Mouse (Mus musculus) left cerebral cortex, postnatal 14 days (tissue): ENCODE data around the gene Htt. TPM values are rescaled to one million over a fixed set of nuclear protein-coding genes. Genes with fewer than 3 reads are reported as not detected.
"Not testable (repeated sequence)": the region's sequence is repeated elsewhere in the genome, so short reads cannot be mapped to it uniquely, and the experiment has no call there.

Experiments
- DNase-seq, 2 experiments: peaks; one replicate each; pipeline ENCODE4 v3.0.0; 2021 to 2022; ENCODE audit warnings: low spot score in 2 of 2, mixed read lengths in 1 of 2
- intact Hi-C: fragments of 180-260 bp; cut with DNase I; formaldehyde crosslinking; loops from one replicate; pipeline ENCODE4 v1.15.1; 2025
- long read RNA-seq, 2 experiments: library from polyadenylated mRNA; stranded (forward); transcript quantifications; one replicate each; pipeline ENCODE4 v2.0.0; 2021
- total RNA-seq, 2 experiments: library from RNA; stranded (reverse); gene quantifications; 2 replicates each; pipeline ENCODE4 v1.2.3; 2021

Gene Htt
- total RNA-seq, result 10 to 100 TPM; 70.9 to 84.1 TPM
- long read RNA-seq, experiment 1, partial matches to known transcripts, result 10 of 12 reads
- long read RNA-seq, experiment 1, other reads (novel, unspliced or antisense), result 2 of 12 reads
- long read RNA-seq, experiment 2, partial matches to known transcripts, result 6 of 7 reads
- long read RNA-seq, experiment 2, other reads (novel, unspliced or antisense), result 1 of 7 reads

DNA sequence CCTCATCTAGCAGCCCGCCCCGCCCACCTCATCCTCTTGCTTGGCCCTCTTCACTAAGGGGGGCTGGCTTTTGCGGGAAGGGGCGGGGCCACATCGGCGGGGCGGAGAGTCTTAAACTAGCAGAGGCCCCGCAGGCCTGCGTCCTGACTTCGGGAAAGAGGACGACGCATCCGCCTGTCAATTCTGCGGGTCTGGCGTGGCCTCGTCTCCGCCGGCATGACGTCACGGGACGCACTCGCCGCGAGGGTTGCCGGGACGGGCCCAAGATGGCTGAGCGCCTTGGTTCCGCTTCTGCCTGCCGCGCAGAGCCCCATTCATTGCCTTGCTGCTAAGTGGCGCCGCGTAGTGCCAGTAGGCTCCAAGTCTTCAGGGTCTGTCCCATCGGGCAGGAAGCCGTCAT is at the start of gene Htt:
Htt (plus strand) TSS at position 232 of the 400 bp plus-strand sequence.
- intact Hi-C loops, result loop anchor here (5.0 kb wide), 1 partner anchor 99 kb away; the partner anchor contains the start of genes Grk4 and Nop14

DNA sequence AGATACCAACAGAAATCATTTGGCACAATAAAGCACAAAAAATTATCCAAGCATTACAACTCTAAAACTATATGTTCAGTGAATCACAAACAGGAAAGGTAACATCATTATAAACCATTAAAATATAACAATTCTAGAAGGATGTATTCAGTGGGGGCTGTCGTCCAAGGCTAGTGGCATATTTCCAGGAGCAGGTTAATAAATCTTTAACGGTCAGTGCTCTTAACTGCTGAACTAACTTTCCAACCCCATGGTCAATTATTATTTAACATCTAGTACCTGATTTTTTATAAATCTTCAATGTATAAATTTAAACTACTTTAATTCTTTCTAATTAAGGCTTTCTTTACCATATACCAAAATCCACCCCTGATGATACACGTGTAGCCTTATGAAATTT is 47.2 kb upstream of the Htt start:
- DNase-seq, intact Hi-C loops: not testable (repeated sequence)

More for the DNA sequence above, at the start of gene Htt:
- peak; percentile 96 to 99 for DNase-seq

DNA sequence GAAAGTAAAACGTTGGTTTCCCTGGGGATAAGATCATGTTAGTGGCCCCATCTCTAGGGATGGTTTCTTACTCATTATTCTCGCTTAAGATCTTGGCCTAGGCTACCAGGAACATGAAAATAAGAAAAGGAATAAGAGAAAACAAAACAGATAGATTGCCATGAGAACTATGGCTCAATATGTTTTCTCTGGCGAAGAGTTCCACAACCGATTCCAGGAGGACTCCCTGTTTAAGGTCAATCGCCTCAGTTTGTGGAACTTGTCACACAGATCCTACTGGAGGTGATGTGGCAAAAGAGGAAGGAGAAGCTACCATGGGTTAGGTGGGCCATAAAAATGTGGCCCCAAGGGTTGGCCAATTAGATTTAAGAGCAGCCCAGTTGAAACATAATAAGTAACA is 46.7 kb upstream of the Htt start:
- intact Hi-C loops, result no loop called here
- no peak for DNase-seq

DNA sequence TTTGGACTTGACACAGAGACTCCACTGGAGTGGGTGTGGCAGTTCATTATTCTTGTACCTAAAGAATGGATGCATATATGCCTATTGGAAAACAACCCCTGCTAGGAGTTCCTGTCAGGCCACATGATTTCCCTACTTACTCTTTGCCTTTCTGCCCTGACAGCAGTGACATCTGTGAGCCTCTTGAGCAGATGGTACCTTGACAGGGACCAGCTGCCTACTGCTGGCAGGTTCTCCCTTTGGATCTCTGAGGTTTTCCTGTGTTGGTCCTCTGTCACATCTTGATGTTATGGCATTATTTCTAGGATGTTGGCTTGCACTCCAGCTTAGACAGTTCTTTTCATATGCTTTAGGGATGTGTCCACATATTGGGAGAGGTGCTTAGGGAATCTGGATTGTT is 32.4 kb upstream of the Htt start:
- intact Hi-C loops, result no loop called here
- DNase-seq, result no peak

DNA sequence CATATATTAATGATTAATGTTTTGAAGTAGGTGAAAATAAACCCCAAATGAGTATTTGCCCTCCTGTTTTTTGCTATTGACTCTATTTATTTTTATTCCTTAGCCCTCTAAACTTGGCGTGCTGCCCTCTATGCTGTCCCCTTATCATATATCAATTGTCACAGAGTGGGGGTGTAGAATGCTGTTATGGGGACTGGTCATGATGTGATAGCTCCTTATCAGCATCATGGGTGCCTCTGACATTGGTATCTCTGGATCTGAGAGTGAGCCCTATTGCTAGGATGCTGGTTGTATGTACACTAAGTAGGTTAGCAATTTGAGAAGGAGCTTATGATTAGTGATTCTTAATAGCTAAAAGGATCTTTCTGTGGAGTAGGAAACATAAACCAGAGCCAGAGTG is 31.3 kb upstream of the Htt start:
- intact Hi-C loops, result no loop called here
- DNase-seq, result no peak

DNA sequence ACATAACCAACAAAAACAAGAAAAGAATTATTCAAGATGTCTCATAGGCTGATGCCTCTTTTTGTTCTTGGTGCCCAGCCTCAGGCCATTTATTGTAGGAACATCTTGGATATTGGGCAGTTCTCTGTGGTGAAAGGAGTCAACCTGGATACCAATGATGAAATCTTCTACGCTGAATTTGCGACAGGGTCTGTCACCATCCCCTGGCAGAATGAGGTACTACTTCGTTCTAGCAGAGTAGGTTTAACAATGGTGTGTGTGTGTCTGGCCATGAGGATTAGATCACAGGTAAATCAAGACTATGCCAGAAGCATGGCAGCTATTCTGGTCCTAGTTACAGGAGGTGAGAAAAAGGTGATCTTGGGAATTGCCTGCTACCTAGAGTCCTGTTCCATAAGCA is 10.1 kb upstream of the Htt start:
- intact Hi-C loops, result no loop called here
- no peak for DNase-seq

DNA sequence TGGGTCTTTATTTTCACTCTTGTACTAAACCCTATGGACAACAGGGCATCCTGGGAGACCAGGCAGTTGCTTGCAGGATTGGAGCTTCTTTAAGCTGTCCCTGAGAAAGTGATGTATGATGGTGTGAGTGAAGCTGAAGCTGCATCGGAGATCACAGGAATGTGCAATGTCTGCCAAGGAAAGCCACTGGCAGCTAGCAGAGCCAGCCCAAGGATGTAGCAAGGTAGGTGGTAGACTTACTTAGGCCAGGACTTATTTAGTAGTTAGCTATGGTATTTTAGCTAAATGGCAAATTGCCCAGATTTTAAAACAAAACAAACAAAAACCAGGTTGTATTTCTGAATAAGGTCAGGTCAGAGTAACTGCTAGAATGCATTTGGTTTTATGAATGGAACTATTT is 2.8 kb upstream of the Htt start:
- no peak for DNase-seq
- intact Hi-C loops, result no loop called here

DNA sequence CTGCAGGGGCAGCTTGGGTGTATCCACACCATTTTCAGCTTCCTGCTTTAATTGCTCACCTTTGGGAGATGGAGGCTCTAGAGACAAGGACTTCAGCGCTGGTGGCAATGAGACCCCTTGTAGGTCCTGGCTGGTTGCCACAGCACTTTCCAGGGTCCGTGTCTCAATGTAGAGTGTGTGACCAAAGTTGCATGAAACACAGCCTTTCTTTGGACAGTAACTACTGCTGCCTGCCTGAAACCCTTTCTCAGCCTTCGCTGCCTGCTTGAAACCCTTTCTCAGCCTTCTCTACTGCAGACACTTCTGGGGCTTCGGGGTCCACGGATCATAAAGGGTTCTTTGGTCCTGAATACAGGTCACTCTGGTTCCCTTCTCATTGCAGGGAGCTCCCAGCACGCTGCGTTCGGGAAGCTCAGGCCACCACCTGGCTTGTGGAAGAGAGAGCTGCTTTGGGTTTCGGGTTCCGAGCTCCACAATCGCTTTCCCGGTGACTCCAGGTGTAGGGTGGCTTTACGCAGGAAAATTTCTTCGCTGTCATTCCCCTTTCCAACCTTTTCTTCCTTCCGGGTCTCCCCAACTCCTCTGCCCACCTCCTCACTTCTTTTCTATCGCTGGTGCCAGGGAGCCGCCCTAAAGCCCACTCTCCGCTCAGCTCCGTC is 561 bp upstream of the Htt start:
- DNase-seq, result peak in 1 of 2 experiments; percentile 16
- intact Hi-C loops, result loop anchor here (5.0 kb wide), 1 partner anchor 99 kb away; the partner anchor contains the start of genes Grk4 and Nop14

DNA sequence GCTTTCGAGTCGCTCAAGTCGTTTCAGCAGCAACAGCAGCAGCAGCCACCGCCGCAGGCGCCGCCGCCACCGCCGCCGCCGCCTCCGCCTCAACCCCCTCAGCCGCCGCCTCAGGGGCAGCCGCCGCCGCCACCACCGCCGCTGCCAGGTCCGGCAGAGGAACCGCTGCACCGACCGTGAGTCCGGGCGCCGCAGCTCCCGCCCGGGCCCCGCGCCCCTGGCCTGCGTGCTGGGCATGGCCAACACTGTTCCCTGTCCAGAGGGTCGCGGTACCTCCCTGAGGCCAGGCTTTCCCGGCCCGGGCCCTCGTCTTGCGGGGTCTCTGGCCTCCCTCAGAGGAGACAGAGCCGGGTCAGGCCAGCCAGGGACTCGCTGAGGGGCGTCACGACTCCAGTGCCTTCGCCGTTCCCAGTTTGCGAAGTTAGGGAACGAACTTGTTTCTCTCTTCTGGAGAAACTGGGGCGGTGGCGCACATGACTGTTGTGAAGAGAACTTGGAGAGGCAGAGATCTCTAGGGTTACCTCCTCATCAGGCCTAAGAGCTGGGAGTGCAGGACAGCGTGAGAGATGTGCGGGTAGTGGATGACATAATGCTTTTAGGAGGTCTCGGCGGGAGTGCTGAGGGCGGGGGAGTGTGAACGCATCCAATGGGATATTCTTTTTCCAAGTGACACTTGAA is 533 bp downstream of the Htt start:
- intact Hi-C loops, result loop anchor here (5.0 kb wide), 1 partner anchor 100 kb away; the partner anchor contains the start of genes Grk4 and Nop14
- DNase-seq, result peak; percentile 38 to 65

DNA sequence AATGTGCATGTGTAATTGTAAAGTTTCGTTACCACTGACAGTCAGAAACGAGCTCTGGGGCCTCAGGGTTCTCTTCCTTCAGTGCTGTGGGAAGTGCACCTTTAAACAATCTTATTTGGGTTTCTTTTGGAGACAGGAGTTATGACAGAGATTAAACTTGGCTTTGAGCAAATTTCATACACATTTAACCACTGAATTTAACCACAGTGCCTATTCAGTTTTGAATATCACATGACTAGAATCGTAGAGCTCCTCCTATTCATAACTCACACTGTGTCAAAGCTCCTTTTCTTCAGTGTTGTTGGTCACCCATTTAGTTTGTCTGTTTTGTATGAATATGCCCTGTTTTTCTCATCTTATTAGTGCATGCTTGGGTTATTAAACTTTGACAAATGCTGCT is 10.3 kb downstream of the Htt start:
- intact Hi-C loops, result no loop called here
- no peak for DNase-seq

DNA sequence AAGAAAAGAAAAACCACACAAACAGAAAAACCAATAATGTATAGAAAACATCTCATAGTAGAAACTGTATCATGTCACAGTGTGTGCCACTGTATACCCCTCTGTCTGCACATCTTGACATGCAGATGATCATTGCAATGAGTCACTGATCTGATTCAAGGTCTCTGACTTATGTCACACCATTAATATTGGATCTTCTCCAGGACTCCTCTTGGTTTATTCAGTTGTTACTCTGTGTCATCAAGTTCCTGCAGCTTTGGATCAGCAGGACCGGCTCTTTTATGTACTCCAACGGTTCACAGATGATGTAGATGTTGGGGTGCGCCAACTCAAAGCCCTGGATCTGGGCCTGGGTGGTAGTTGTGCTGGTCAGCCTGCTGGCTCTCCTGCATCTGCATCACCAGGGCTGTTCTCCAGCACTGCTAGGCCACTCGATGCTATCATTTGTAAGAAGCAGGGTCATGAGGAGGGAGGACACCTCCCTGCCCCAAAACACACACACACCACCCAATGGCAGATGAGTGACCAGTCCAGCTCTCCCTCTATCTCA is 11.2 kb downstream of the Htt start:
- intact Hi-C loops, result no loop called here
- DNase-seq, result no peak

DNA sequence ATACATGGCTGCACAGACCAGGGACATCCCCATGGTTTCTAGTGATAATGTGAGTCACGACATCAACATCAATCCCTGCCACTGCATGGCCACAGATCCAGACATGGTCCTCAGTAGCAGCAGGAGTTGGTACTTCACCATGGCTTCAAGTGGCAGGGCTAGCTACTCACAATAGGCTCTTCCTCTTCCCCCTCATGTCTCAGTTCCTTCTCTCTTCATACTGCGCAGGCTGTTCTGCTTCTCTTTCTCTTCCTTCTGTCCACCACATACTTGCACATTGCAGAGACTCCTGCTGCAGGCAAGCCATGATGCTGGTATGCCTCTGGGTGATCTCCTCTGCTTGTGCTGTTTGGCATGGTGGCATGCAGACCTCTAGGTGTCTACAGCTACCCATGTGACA is 11.9 kb downstream of the Htt start:
- no peak for DNase-seq
- intact Hi-C loops, result no loop called here

DNA sequence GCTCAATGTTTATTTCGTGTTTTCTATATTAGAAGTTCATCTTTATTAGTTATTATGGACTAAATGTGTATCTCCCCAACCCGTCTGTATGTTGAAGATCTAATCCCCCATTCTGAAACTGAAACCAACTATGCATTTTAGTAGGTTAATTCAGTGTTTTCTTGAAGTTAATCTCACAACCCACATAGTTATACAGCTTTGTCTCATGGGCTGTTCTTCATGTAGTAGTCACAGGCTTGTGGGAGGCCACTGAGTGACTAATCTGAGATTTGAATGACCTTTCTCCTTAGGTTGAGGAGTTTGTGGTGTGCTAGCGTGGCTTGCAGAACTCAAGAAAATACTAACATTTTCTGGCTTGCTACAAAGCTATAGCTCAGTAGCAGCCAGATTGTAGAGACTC is 23.5 kb downstream of the Htt start:
- DNase-seq, result no peak
- intact Hi-C loops, result no loop called here

DNA sequence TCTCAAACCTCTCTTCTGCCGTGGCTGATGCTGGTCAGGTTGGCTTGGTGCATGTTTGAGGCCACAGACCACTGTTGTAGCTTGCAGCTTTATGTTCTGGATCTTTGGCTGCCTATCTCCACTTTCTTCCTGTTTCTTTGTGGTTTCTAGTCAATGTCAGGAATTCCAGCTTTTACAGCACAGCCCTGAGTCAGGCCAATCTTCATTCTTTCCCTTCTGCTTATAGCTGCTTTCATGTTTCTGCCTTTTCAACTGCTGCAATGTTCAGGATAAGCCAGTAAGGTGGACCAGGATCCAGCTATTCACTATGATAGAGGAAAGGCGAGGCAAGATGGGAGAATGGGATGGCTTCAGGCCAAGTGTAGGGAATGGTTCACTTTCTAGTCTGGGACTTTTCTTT is 29.6 kb downstream of the Htt start:
- intact Hi-C loops, result loop anchor here (5.0 kb wide), 1 partner anchor 49 kb away; no protein-coding TSS in a partner anchor
- no peak for DNase-seq

DNA sequence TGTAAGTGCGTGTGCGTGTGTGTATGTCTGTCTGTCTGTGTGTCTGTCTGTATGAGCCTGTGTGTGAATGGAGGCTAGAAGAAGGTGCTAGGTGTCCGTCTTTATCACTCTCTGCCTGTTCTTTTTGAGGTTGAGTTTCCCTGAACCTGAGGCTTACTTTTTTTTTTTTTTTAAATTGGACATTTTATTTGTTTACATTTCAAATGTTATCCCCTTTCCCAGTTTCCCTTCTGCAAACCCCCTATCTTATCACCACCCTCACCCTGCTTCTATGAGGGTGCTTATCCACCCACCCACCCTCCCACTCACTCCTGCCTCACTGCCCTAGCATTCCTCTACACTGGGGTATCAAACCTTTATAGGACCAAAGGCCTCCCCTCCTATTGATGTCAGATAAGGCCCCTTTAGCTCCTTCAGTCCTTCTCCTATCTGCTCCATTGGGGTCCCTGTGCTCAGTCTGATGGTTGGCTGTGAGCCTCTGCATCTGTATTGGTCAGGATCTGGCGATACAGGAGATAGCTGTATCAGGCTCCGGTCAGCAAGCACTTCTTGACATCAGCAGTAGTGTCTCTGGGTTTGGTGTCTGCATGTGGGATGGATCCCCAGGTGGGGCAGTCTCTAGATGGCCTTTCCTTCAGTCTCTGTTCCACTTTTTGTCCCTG is 38.9 kb downstream of the Htt start:
- intact Hi-C loops, result no loop called here
- no peak for DNase-seq

DNA sequence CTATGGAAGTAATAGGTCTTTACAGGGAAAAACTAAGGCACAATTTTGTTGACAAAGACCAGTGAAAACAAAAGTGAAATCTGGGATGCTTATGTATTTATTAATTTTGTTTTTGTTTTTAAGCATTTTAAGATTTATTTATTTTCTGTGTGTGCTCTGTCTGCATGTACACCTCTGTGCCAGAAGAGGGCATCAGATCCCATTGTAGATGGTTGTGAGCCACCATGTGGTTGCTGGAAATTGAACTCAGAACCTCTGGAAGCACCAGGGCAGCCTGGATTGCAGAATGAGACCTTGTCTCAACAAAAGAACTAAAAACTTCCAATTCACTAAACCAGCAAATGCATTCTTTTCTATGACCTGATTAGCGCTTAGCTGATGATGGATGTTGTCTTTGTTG is 44.5 kb downstream of the Htt start:
- DNase-seq, result no peak
- intact Hi-C loops, result no loop called here

DNA sequence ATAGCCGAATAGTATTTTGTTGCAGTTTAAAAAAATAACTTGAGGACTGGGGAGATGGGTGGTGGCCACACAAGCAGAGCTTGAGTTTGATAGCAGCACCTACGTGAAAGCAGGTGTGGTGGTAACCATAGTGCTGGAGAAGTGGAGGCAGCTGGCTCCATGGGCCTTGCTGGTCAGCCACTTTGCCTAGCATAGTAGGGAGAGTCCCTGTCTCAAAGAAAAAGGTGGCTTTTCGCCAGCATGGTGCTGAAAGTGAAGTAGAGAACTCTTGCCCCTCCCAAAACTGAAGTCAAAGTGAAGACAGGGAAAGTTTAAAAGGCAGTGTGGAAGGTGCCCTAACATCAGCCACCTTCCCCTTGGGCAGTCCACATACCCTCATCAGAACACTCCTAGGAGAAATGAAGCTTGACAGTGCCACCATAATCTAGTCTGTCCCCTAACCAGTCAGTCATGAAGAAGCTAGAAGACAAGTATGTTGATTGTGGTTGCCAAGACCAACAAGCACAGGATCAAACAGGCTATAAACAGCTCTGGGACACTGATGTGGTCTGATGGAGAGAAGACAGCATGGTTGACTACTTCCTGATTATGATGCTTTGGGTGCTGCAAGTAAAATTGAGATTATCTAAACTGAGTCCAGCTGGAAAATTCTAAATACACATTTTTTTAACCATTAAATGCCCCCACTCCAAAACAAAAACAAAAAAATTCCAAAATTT is 61.0 kb downstream of the Htt start:
- intact Hi-C loops, result no loop called here
- no peak for DNase-seq

DNA sequence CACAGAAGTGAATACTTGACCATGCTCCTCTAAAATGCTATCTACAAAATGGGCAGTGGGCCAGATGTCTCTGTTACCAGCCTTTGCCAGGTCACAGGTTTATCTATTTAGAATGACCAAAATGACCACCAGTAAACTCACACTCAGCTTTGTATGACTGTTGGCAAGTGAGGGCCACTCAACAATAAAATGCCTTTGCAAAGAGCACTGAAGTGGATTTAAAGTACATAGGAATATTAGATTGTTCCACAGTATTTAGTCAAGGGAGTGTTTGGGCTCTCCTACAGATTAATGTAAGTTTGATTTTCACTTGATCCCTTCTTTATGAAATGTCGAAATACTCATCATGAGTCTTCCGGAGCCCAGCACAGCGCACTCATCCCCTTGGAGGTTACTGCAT is 92.5 kb downstream of the Htt start:
- intact Hi-C loops, result no loop called here
- no peak for DNase-seq

DNA sequence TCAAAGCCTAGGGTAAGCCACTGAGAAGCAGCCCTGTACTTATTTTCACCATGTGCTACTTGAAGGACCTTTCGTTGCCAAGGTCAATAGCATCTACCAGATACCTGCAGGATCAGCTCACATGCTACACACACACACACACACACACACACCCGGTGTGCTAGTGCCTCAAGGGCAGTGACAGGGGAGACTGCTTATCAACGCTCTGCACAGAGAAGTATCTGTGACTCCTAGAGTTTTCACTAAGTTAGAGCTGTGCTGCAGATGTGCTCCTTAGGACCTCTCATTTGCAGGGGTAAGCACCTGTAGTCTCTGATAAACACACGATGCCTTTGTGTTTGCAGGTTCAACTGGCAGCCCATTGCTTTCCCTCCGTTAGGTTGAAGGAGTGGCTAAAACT is 103.8 kb downstream of the Htt start:
- intact Hi-C loops, result no loop called here
- no peak for DNase-seq
